Mouse (Mus musculus): ENCODE results near the gene Zfp784. TPM values are rescaled to one million over a fixed set of nuclear protein-coding genes. Genes with fewer than 3 reads are reported as not detected.
"Not testable (repeated sequence)": the region's sequence is repeated elsewhere in the genome, so short reads cannot be mapped to it uniquely, and the experiment has no call there.

Gene Zfp784
- polyA plus RNA-seq, 1 experiment from 2014 or later, result 3.8 TPM

DNA sequence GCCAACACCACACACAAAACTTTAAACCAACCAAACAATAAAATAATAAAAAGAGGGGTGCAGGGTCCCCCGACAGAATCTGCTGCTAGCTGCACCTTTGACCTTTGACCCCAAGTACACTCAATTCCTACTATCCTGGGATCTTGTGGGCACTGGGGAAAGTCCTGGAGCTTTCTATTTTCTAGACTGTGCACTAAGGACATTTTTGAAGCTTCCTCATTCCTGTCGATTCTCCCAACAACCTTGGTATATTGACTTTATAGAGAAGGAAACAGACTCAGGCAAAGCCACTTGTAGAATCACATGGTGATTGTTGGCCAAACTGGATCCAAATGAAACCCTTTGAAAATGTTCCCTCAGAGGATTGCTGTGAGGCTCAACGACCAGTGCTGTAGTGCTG, 22.2 kb downstream of the Zfp784 start:
- Histone ChIP-seq H3K27ac (peak overlapping the region; percentile 96), H3K9me3 (peaks cover 16% of the 10 kb centered on the region; the same call in 1 of the 2 replicates), H3K36me3 (replicated peaks) (peaks cover 37% of the 10 kb centered on the region), H3K4me1 (peaks cover 28% of the 10 kb centered on the region), H3K27me3 (ENCODE audit: poor library complexity, severe bottlenecking) (no peaks in the 10 kb centered on the region), H3K4me3 (peak overlapping the region; percentile 73)
- WGBS, result 74% methylated on average over 3 of the region's 3 CpGs
- no peak for DNase-seq (ENCODE audit: extremely low spot score, low spot score)

DNA sequence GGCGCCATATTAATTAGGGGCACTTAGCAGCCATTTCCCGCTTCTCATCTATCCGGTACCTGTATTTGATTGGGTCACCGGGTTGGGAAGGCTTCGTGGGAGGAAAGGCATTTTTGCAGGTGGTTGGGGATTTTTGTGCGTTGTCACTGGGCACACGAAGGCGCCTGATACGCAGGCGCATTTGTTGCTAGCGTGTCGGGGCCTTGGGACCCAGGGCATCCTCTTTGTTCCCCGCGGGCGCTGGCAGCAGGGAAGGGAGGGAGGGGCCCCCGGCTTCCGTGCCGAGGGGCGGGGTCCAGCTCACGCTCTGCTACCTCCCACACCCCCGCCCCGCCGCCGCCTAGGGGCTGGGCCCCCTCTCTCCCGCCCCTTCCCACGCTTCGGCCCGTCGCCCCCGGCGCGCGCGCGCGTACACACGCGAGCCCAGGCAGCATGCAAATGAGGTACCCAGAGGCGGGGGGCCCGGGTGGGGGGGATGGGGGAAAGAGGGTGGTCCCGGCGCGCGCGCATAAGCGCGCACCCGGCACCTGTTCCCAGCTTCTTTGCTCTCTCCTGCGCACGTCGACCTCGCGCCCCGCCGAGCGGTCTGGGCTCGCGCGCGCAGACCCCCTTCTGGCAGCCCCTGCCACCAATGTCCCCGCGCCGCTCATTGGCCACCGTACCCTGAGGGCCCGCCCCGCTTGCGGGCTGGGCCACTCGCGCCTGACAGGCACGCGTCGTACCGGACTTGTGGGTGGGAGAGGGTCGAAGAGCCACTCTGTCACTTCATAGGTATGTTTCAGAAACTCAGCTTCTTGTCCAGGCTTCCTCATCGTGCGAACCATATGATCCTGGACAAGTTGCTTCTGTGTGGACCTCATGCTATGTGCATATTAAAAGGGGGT, 22.9 kb downstream of the Zfp784 start, which contains the start of gene Gm44973:
Gm44973 (plus strand) TSS at position 379 of the 884 bp plus-strand sequence.
- H3K4me1 ChIP-seq, result peaks cover 25% of the 10 kb centered on the region
- no peaks in the 10 kb centered on the region for H3K27me3 ChIP-seq (ENCODE audit: poor library complexity, severe bottlenecking)
- under 1% methylated on average over 57 of the region's 76 CpGs for whole genome bisulfite sequencing
- DNase-seq (ENCODE audit: extremely low spot score, low spot score), result peak; percentile 95
- peaks cover 16% of the 10 kb centered on the region; the same call in 1 of the 2 replicates for H3K9me3 ChIP-seq
- H3K4me3 ChIP-seq, result peak within 1 kb of the TSS; percentile 73
- peaks cover 44% of the 10 kb centered on the region for H3K36me3 ChIP-seq (replicated peaks)
- H3K27ac ChIP-seq, result peak within 1 kb of the TSS; percentile 96

GRCm38 (mm10) chr7:5014251-5015117, 23.8 kb downstream of the Zfp784 start, which contains the start of the genes Zfp524 and Fiz1:
Gene Zfp524, plus strand, starts transcription at chr7:5014415.
Gene Fiz1, minus strand, starts transcription at chr7:5014697.
- H3K9me3 ChIP-seq, result peaks cover 16% of the 10 kb centered on the region; the same call in 1 of the 2 replicates
- H3K27me3 ChIP-seq (ENCODE audit: poor library complexity, severe bottlenecking), result no peaks in the 10 kb centered on the region
- DNase-seq (ENCODE audit: extremely low spot score, low spot score), result peak; percentile 96
- under 1% methylated on average over 42 of the region's 42 CpGs for WGBS
- H3K4me3 ChIP-seq, result peak within 1 kb of the TSS; percentile 73
- peaks cover 22% of the 10 kb centered on the region for H3K4me1 ChIP-seq
- peak within 1 kb of the TSS; percentile 96 for H3K27ac ChIP-seq
- peaks cover 53% of the 10 kb centered on the region for H3K36me3 ChIP-seq (replicated peaks)

GRCm38 (mm10) chr7:5012681-5013513, 25.3 kb downstream of the Zfp784 start:
- Histone ChIP-seq H3K9me3 (peaks cover 27% of the 10 kb centered on the region), H3K4me3 (peak overlapping the region; percentile 73), H3K27me3 (ENCODE audit: poor library complexity, severe bottlenecking) (no peaks in the 10 kb centered on the region), H3K27ac (0 out of 2 replicates have a peak overlapping the region, but pooled peaks have one; percentile 15), H3K4me1 (peaks cover 18% of the 10 kb centered on the region), H3K36me3 (replicated peaks) (peaks cover 64% of the 10 kb centered on the region)
- 91% methylated on average over 27 of the region's 27 CpGs for WGBS
- DNase-seq (ENCODE audit: extremely low spot score, low spot score), result no peak

GRCm38 (mm10) chr7:5008229-5008628, 30.0 kb downstream of the Zfp784 start:
- Histone ChIP-seq H3K27me3 (ENCODE audit: poor library complexity, severe bottlenecking) (no peaks in the 10 kb centered on the region), H3K36me3 (replicated peaks) (peaks cover 78% of the 10 kb centered on the region), H3K9me3 (peaks cover 18% of the 10 kb centered on the region), H3K27ac (no peak overlapping the region), H3K4me1 (peaks cover 4% of the 10 kb centered on the region), H3K4me3 (no peak overlapping the region)
- WGBS, result 97% methylated on average over 26 of the region's 26 CpGs
- DNase-seq (ENCODE audit: extremely low spot score, low spot score), result no peak

- WGBS, result 80% methylated on average over 8 of the region's 8 CpGs
- Histone ChIP-seq H3K36me3 (replicated peaks) (peaks cover 24% of the 10 kb centered on the region), H3K9me3 (peaks cover 10% of the 10 kb centered on the region; the same call in 1 of the 2 replicates)
- not testable (repeated sequence) for DNase-seq (ENCODE audit: extremely low spot score, low spot score); H3K4me3 ChIP-seq; H3K4me1 ChIP-seq; H3K27ac ChIP-seq; H3K27me3 ChIP-seq (ENCODE audit: poor library complexity, severe bottlenecking)
These were observed 35.4 kb downstream of the Zfp784 start for GRCm38 (mm10) chr7:5002876-5003275.

- no peak overlapping the region for H3K27ac ChIP-seq
- H3K27me3 ChIP-seq (ENCODE audit: poor library complexity, severe bottlenecking), result peaks cover 7% of the 10 kb centered on the region
- H3K36me3 ChIP-seq (replicated peaks), result no peaks in the 10 kb centered on the region
- no peak for DNase-seq (ENCODE audit: extremely low spot score, low spot score)
- peaks cover 10% of the 10 kb centered on the region for H3K9me3 ChIP-seq
- H3K4me3 ChIP-seq, result no peak overlapping the region
- 52% methylated on average over 2 of the region's 2 CpGs for WGBS
- H3K4me1 ChIP-seq, result peaks cover 19% of the 10 kb centered on the region
These were observed 38.4 kb downstream of the Zfp784 start for GRCm38 (mm10) chr7:4999876-5000275.

- peaks cover 27% of the 10 kb centered on the region for H3K9me3 ChIP-seq
- peaks cover 38% of the 10 kb centered on the region for H3K4me1 ChIP-seq
- DNase-seq (ENCODE audit: extremely low spot score, low spot score), result no peak
- H3K27me3 ChIP-seq (ENCODE audit: poor library complexity, severe bottlenecking), result peaks cover 36% of the 10 kb centered on the region
- peak overlapping the region; percentile 82 for H3K4me3 ChIP-seq
- H3K27ac ChIP-seq, result peak overlapping the region; percentile 90
- H3K36me3 ChIP-seq (replicated peaks), result peaks cover 27% of the 10 kb centered on the region
- WGBS, result 69% methylated on average over 8 of the region's 8 CpGs
These were observed 41.3 kb downstream of the Zfp784 start for GRCm38 (mm10) chr7:4996934-4997333.

DNA sequence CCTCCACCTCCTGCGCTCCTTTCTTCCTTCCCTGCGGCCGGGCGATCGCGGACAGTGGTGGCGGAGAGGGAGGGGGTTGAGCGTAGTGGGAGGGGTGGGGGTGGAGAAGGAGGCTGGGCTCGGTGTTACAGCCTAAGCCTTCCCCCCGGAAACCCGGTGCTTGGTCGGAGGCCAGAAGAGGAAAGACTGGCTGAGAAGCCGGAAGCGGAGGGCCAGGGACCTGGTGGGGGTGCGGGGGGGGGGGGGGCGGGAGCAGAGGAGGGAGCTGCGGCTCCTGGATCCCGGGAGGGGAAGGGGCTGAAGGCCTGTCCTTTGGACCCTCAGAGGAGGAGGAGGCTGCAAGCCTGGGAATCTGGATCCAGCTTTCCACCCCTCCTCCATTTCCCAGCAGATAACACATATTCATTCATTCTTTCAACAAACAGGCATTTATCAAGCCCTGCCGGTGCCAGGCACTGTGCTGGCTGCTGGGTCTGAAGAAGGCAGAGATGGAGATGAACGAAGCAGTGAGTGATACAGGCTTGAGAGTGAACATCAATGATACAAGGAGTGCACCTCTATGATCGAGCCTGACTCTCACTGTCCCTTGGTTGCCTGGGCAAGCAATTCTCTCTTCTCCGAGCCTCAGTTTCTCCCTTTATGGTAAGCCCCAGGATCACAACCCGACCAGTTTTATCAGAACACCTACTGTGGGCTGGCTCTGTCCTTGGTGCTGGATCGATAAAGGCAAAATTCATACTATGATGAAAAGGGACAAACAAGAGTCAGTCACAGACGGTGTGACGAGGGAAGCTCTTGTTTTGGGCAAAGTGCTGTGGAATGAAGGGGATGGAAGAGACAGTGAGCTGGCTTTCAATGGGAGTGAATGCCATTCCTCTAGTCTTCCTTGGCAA, 42.0 kb downstream of the Zfp784 start, which contains the start of gene Zfp579:
Zfp579 (minus strand) TSS at position 156 of the 893 bp plus-strand sequence.
- DNase-seq (ENCODE audit: extremely low spot score, low spot score), result peak; percentile 94
- H3K9me3 ChIP-seq, result peaks cover 28% of the 10 kb centered on the region
- peak within 1 kb of the TSS; percentile 90 for H3K27ac ChIP-seq
- H3K36me3 ChIP-seq (replicated peaks), result peaks cover 34% of the 10 kb centered on the region
- H3K4me1 ChIP-seq, result peaks cover 38% of the 10 kb centered on the region
- peak within 1 kb of the TSS; percentile 82 for H3K4me3 ChIP-seq
- 6% methylated on average over 23 of the region's 26 CpGs for WGBS
- H3K27me3 ChIP-seq (ENCODE audit: poor library complexity, severe bottlenecking), result peaks cover 36% of the 10 kb centered on the region

GRCm38 (mm10) chr7:4995268-4996002, 42.8 kb downstream of the Zfp784 start:
- Histone ChIP-seq H3K27ac (peak overlapping the region; percentile 90), H3K27me3 (ENCODE audit: poor library complexity, severe bottlenecking) (peaks cover 36% of the 10 kb centered on the region), H3K4me3 (peak overlapping the region; percentile 82), H3K4me1 (peaks cover 38% of the 10 kb centered on the region), H3K36me3 (replicated peaks) (peaks cover 42% of the 10 kb centered on the region), H3K9me3 (peaks cover 35% of the 10 kb centered on the region)
- no peak for DNase-seq (ENCODE audit: extremely low spot score, low spot score)
- 7% methylated on average over 19 of the region's 19 CpGs for WGBS
